Mouse (Mus musculus): ENCODE measurements at regions not wholly inside any gene's neighbourhood (a gene's known extent, or its start where the extent isn't known, plus 50 kb on each side); places are given as distances from the start of the nearest gene placed in this dataset.

- DNase-seq: peak; percentile 11 to 52
These were observed 63.1 kb downstream of the Gm11011 start for GRCm38 (mm10) chr2:169524429-169524828.

GRCm38 (mm10) chr2:169519941-169520340 is 67.6 kb downstream of the Gm11011 start:
- DNase-seq: no peak

GRCm38 (mm10) chr2:169515350-169515749 is 72.2 kb downstream of the Gm11011 start:
- DNase-seq: peak in 1 of 2 experiments; percentile 7

- DNase-seq: no peak
These were observed 76.8 kb downstream of the Gm11011 start for GRCm38 (mm10) chr2:169510741-169511140.

- no peak for DNase-seq
These were observed 78.1 kb downstream of the Gm11011 start for GRCm38 (mm10) chr2:169509406-169509805.

- no peak for DNase-seq
These were observed 83.0 kb downstream of the Gm11011 start for GRCm38 (mm10) chr2:169504416-169505057.

GRCm38 (mm10) chr2:169503598-169503958 is 84.0 kb downstream of the Gm11011 start:
- DNase-seq: no peak

- no peak for DNase-seq
These were observed 84.6 kb downstream of the Gm11011 start for GRCm38 (mm10) chr2:169502717-169503597.

GRCm38 (mm10) chr2:169501736-169502340 is 85.7 kb downstream of the Gm11011 start:
- peak in 1 of 2 experiments; percentile 5 for DNase-seq

GRCm38 (mm10) chr2:169495368-169495767 is 92.2 kb downstream of the Gm11011 start:
- DNase-seq: no peak

GRCm38 (mm10) chr2:169494503-169495311 is 92.8 kb downstream of the Gm11011 start:
- DNase-seq: no peak

- no peak for DNase-seq
These were observed 93.8 kb downstream of the Gm11011 start for GRCm38 (mm10) chr2:169493609-169494275.

- peak; percentile 63 to 77 for DNase-seq
These were observed 103.6 kb downstream of the Gm11011 start for GRCm38 (mm10) chr2:169483934-169484333.

GRCm38 (mm10) chr2:169481731-169482465 is 105.6 kb downstream of the Gm11011 start:
- DNase-seq: peak; percentile 54 to 76

GRCm38 (mm10) chr2:169474418-169475112 is 113.0 kb downstream of the Gm11011 start:
- no peak for DNase-seq

GRCm38 (mm10) chr2:169469538-169469937 is 118.0 kb downstream of the Gm11011 start:
- DNase-seq: no peak

GRCm38 (mm10) chr2:169467621-169468020 is 119.9 kb downstream of the Gm11011 start:
- DNase-seq: no peak

GRCm38 (mm10) chr2:169464106-169464505 is 123.4 kb downstream of the Gm11011 start:
- no peak for DNase-seq

GRCm38 (mm10) chr2:169461491-169462039 is 126.0 kb downstream of the Gm11011 start:
- DNase-seq: no peak

GRCm38 (mm10) chr2:169452956-169453355 is 134.6 kb downstream of the Gm11011 start:
- no peak for DNase-seq

All from kidney, postnatal 25 days (tissue).